Mouse (Mus musculus) forebrain, embryonic 14.5 days (tissue): ENCODE measurements around the gene Gabarap. TPM values are rescaled to one million over a fixed set of nuclear protein-coding genes. Genes with fewer than 3 reads are reported as not detected.

Experiments used
- ATAC-seq: fragments of 200-750 bp; cut with Nextera tagmentation; 2 replicates; pipeline ENCODE4 v1.8.0; 2017; ENCODE audit warnings: mild to moderate bottlenecking, moderate library complexity
- DNase-seq: peaks from one replicate; pipeline ENCODE4 v3.0.0-alpha.2; 2015; ENCODE audit warnings: low spot score
- H3K27ac ChIP-seq: fragments of 300-500 bp; sonication (generic); 2 replicates; pipeline ENCODE4 v1.5.1; 2014; ENCODE audit warnings: low read depth, mild to moderate bottlenecking, control low read depth, low read length, moderate library complexity
- H3K27me3 ChIP-seq: fragments of 300-500 bp; sonication (generic); replicated peaks from 2 replicates; pipeline ENCODE4 v1.6.1; 2014; ENCODE audit warnings: low read length, control low read depth, mixed read lengths; ENCODE audit not compliant: control insufficient read depth, insufficient read depth
- H3K36me3 ChIP-seq: fragments of 300-500 bp; sonication (generic); 2 replicates; pipeline ENCODE4 v1.6.1; 2014; ENCODE audit warnings: low read length, control low read depth; ENCODE audit not compliant: control insufficient read depth, insufficient read depth
- H3K4me1 ChIP-seq: fragments of 300-500 bp; sonication (generic); 2 replicates; pipeline ENCODE4 v1.6.1; 2014; ENCODE audit warnings: antibody characterized with exemption, low read length, control low read depth; ENCODE audit not compliant: control insufficient read depth, insufficient read depth
- H3K4me2 ChIP-seq: fragments of 300-500 bp; sonication (generic); 2 replicates; pipeline ENCODE4 v1.6.1; 2014; ENCODE audit warnings: mild to moderate bottlenecking, control low read depth, low read length
- H3K4me3 ChIP-seq: fragments of 300-500 bp; sonication (generic); 2 replicates; pipeline ENCODE4 v1.5.1; 2014; ENCODE audit warnings: low read depth, low read length, control low read depth
- H3K9ac ChIP-seq: fragments of 300-500 bp; sonication (generic); 2 replicates; pipeline ENCODE4 v1.6.1; 2014; ENCODE audit warnings: mild to moderate bottlenecking, low read length, control low read depth, moderate library complexity
- H3K9me3 ChIP-seq: fragments of 300-500 bp; sonication (generic); replicated peaks from 2 replicates; pipeline ENCODE4 v1.6.1; 2016; ENCODE audit warnings: low read length, control low read depth, mixed read lengths; ENCODE audit not compliant: control insufficient read depth
- WGBS: fragments of 180-500 bp; shearing (Covaris S2); extraction: QIAGEN DNeasy Blood & Tissue Kit; methylation state at CpG from one replicate; pipeline ENCODE4 v1.1.7; 2014; 5-methylcytosine and 5-hydroxymethylcytosine counted together
- polyA plus RNA-seq: library from polyadenylated mRNA; unstranded; fragments of >200 nt; fragmentation: Nextera tagmentation; extraction: Ambion mirVana; gene quantifications from 2 replicates; pipeline ENCODE4 v1.2.1, GENCODE M21; 2014

Gabarap gene
- polyA plus RNA-seq, 1 experiment from 2014 or later, result 779 TPM

DNA sequence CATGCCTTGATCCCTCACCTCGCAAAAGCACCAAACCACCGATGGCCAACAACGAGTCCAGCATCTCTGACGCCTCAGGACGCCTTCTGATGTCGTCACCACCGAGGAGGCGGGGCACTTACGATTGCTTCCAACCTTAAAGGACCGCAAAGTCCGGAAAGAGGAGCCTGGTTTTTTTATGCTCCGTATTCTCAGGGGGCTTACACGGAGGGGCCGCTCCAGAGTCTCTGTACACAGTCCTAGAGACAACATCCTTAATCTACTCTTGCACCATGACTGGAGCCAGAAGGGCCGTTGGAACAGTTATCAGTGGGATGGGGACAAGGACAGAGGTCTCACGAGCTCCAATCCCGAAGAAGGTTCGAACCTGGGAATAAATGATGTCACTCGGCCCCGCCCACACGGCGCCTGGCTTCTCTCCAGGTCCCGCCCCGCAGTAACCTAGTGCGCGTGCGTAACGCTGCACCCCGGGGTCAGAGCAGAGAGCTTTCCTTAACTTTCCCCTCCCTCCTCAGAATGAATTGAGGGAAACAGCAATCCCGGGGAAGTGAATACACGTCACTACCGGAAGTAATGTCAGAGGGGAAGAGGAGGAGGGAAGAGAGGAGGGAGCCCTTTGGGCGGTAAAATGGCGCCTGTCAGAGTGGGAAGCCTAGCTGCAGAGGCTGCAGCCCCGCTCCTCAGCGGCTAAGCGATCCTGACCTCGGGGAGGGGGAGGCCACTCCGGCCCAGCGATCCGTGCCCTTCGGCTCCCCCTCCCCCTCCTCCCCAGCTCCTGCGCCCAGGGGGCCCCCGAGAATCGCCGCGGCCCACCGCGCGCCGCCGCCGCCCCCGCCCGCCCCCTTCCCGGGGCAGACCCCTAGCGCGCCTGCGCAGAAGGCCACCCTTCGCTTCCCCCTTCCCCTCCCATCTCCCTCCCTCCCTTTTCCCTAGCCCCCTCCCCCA, 10.5 kb upstream of the Gabarap start:
- Histone ChIP-seq H3K9me3 (no peaks in the 10 kb centered on the region), H3K27me3 (no peaks in the 10 kb centered on the region), H3K4me3 (peak overlapping the region; percentile 100), H3K36me3 (peaks cover 38% of the 10 kb centered on the region), H3K4me2 (peak overlapping the region; percentile 92), H3K27ac (peak overlapping the region; percentile 98), H3K9ac (peak overlapping the region; percentile 99), H3K4me1 (peaks cover 23% of the 10 kb centered on the region)
- DNase-seq, result peak; percentile 99
- ATAC-seq, result peak; percentile 92
- under 1% methylated on average over 38 of the region's 60 CpGs for WGBS

DNA sequence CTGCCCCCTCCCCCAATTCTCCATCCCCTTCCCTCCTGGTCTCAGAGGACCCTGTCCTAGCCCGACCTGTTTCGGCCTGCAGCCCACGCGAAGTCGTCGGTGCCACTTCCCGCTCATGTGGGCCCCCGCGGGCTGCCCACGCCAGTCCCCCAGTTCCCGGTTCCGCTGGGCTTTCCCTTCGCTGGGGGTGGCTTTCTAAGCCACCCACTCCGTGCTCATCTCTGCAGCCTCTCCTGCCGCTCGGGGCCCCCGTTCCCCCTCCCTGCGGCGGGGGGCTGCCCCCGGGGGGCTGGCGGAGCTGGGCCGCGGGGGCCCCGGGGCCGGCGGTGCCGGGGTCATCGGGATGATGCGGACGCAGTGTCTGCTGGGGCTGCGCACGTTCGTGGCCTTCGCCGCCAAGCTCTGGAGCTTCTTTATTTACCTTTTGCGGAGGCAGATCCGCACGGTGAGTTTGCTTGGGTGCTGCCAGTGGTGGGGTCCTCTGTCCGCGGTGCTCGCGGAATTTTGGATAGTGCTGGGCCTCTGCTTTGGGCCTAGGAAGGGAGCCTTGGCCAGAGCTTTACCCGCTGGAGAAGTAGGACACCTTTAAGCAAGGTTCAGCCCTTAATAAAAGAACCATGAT, 9.7 kb upstream of the Gabarap start, which contains the start of gene Ctdnep1:
Gene Ctdnep1, plus strand, starts transcription at position 16 of the 622 bp plus-strand sequence.
- H3K4me2 ChIP-seq, result peak within 1 kb of the TSS; percentile 92
- DNase-seq (no peak), ATAC-seq (peak; percentile 48)
- peaks cover 23% of the 10 kb centered on the region for H3K4me1 ChIP-seq
- peak within 1 kb of the TSS; percentile 100 for H3K4me3 ChIP-seq
- peak within 1 kb of the TSS; percentile 99 for H3K9ac ChIP-seq
- no peaks in the 10 kb centered on the region for H3K9me3 ChIP-seq
- H3K27me3 ChIP-seq, result no peaks in the 10 kb centered on the region
- H3K27ac ChIP-seq, result peak within 1 kb of the TSS; percentile 98
- WGBS, result under 1% methylated on average over 37 of the region's 43 CpGs
- peaks cover 39% of the 10 kb centered on the region for H3K36me3 ChIP-seq

DNA sequence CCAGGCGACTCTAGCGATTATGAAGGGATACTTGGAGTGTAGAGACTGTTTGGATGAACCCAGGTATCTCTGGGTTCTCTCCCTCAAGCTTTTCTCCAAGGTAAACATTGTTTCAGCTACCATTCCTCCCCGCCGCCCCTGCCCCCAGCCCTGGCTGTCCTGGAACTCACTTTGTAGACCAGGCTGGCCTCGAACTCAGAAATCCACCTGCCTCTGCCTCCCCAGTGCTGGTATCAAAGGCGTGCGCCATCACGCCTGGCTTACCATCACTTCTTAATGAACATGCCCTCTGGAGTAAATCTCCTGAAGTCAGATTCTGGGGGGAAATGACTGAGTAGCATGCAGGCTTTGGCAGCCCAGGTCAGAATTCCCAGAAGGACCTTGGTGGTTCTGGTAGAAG, 8.7 kb upstream of the Gabarap start, which contains the start of gene Elp5:
Gene Elp5, minus strand, starts transcription at position 293 of the 400 bp plus-strand sequence.
- peak within 1 kb of the TSS; percentile 99 for H3K9ac ChIP-seq
- H3K4me3 ChIP-seq, result peak within 1 kb of the TSS; percentile 100
- no peaks in the 10 kb centered on the region for H3K9me3 ChIP-seq
- H3K4me1 ChIP-seq, result peaks cover 23% of the 10 kb centered on the region
- peak within 1 kb of the TSS; percentile 98 for H3K27ac ChIP-seq
- 60% methylated on average over 8 of the region's 8 CpGs for WGBS
- H3K4me2 ChIP-seq, result peak within 1 kb of the TSS; percentile 88
- ATAC-seq (no peak), DNase-seq (no peak)
- H3K36me3 ChIP-seq, result peaks cover 39% of the 10 kb centered on the region
- H3K27me3 ChIP-seq, result no peaks in the 10 kb centered on the region

DNA sequence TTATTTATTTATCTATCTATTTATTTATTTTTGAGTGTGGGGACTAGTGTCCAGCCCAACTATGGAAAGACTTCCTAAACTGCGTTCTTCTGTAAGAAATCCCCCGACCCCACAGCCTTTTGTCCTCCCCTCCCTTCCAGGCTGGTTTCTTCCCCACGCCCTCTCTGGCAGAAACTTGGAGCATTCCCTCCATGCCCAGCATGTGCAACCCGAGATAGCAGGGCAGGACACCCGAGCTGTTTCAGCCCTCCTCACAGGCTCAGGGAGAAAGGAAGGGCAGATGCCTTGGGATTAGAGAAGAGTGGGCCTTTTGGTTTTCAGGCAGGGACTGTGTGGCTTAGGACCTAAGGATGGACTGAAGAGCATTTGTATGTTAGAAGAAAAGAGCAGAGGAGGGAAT, 8.1 kb upstream of the Gabarap start:
- Histone ChIP-seq H3K4me1 (peaks cover 23% of the 10 kb centered on the region), H3K27ac (no peak overlapping the region), H3K9me3 (no peaks in the 10 kb centered on the region), H3K27me3 (no peaks in the 10 kb centered on the region), H3K9ac (peak overlapping the region; percentile 99), H3K4me3 (0 out of 2 replicates have a peak overlapping the region, but pooled peaks have one; percentile 2), H3K4me2 (peak overlapping the region; percentile 88), H3K36me3 (peaks cover 41% of the 10 kb centered on the region)
- no peak for ATAC-seq
- DNase-seq, result no peak
- WGBS, result 21% methylated on average over 5 of the region's 5 CpGs

GRCm38 (mm10) chr11:69983377-69983776, 7.6 kb upstream of the Gabarap start:
- no peaks in the 10 kb centered on the region for H3K27me3 ChIP-seq
- DNase-seq, result no peak
- peaks cover 46% of the 10 kb centered on the region for H3K36me3 ChIP-seq
- H3K9me3 ChIP-seq, result no peaks in the 10 kb centered on the region
- 0 out of 2 replicates have a peak overlapping the region, but pooled peaks have one; percentile 99 for H3K9ac ChIP-seq
- WGBS, result 86% methylated on average over 4 of the region's 4 CpGs
- H3K4me1 ChIP-seq, result peaks cover 23% of the 10 kb centered on the region
- H3K4me3 ChIP-seq, result 0 out of 2 replicates have a peak overlapping the region, but pooled peaks have one; percentile 2
- H3K4me2 ChIP-seq, result peak overlapping the region; percentile 88
- ATAC-seq, result no peak
- no peak overlapping the region for H3K27ac ChIP-seq

GRCm38 (mm10) chr11:69984431-69984830, 6.5 kb upstream of the Gabarap start:
- peaks cover 20% of the 10 kb centered on the region for H3K4me1 ChIP-seq
- no peaks in the 10 kb centered on the region for H3K9me3 ChIP-seq
- no peaks in the 10 kb centered on the region for H3K27me3 ChIP-seq
- H3K36me3 ChIP-seq, result peaks cover 54% of the 10 kb centered on the region
- H3K4me2 ChIP-seq, result no peak overlapping the region
- no peak for ATAC-seq
- H3K27ac ChIP-seq, result no peak overlapping the region
- no peak overlapping the region for H3K9ac ChIP-seq
- WGBS, result 94% methylated on average over 8 of the region's 8 CpGs
- DNase-seq, result no peak
- no peak overlapping the region for H3K4me3 ChIP-seq

GRCm38 (mm10) chr11:69989949-69990348, 994 bp upstream of the Gabarap start:
- DNase-seq (no peak), ATAC-seq (no peak)
- H3K9ac ChIP-seq, result no peak overlapping the region
- no peak overlapping the region for H3K4me2 ChIP-seq
- H3K36me3 ChIP-seq, result peaks cover 71% of the 10 kb centered on the region
- peaks cover 8% of the 10 kb centered on the region for H3K4me1 ChIP-seq
- WGBS, result 87% methylated on average over 8 of the region's 8 CpGs
- no peak overlapping the region for H3K4me3 ChIP-seq
- H3K9me3 ChIP-seq, result no peaks in the 10 kb centered on the region
- no peaks in the 10 kb centered on the region for H3K27me3 ChIP-seq
- no peak overlapping the region for H3K27ac ChIP-seq

GRCm38 (mm10) chr11:69991711-69992110, 768 bp downstream of the Gabarap start:
- Histone ChIP-seq H3K27ac (peak overlapping the region; percentile 85), H3K27me3 (no peaks in the 10 kb centered on the region), H3K9ac (peak overlapping the region; percentile 92), H3K9me3 (no peaks in the 10 kb centered on the region), H3K36me3 (peaks cover 54% of the 10 kb centered on the region), H3K4me3 (peak overlapping the region; percentile 77), H3K4me1 (peaks cover 11% of the 10 kb centered on the region), H3K4me2 (peak overlapping the region; percentile 50)
- ATAC-seq (peak; percentile 13; the same call in 1 of the 2 replicates), DNase-seq (no peak)
- under 1% methylated on average over 15 of the region's 15 CpGs for WGBS
